Mouse (Mus musculus): Measurements from ENCODE around the gene B230217C12Rik. TPM values are rescaled to one million over a fixed set of nuclear protein-coding genes. Genes with fewer than 3 reads are reported as not detected.

B230217C12Rik gene
- polyA plus RNA-seq, 1 experiment, result not detected

GRCm38 (mm10) chr11:97840991-97841661 lies 546 bp downstream of the B230217C12Rik start:
- H3K4me1 ChIP-seq (ENCODE audit: control insufficient read depth, insufficient read depth, low read length), result no peaks in the 10 kb centered on the region; the same call in 1 of the 2 replicates
- no peak for TF ChIP-seq CTCF (IDR thresholded peaks at IDR 0.05; ENCODE audit: control insufficient read depth, insufficient read depth, low read length)
- no peak for TF ChIP-seq POLR2A (IDR thresholded peaks at IDR 0.05; ENCODE audit: borderline replicate concordance, control insufficient read depth, low read depth, low read length)
- 7% methylated on average over 22 of the region's 22 CpGs for WGBS
- no peak overlapping the region for H3K27ac ChIP-seq (ENCODE audit: control insufficient read depth, insufficient read depth, low read depth, low read length, poor library complexity)
- H3K4me3 ChIP-seq (replicated peaks; ENCODE audit: control insufficient read depth, low read depth, low read length), result peak overlapping the region; percentile 57

DNA sequence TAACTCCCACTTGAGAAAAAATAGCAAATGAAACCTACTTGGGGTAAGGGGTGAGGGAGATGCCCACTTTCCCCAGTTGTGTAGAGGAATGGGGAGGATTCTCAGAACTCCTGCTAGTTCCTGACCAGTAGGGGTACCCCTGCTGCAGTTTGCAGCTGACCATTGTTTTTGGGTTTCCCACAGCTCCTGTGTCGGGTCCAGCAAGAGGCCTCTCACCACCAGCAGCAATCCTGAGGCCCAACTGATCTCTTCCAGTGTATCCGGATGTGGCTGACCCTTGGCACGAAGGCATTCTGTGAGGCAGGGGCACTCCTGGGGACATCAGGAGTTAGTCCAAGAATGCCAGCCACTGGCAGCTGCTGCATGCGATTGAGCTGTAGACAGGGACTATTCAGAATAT lies 1.4 kb downstream of the B230217C12Rik start:
- TF ChIP-seq POLR2A (IDR thresholded peaks at IDR 0.05; ENCODE audit: borderline replicate concordance, control insufficient read depth, low read depth, low read length) (no peak), CTCF (IDR thresholded peaks at IDR 0.05; ENCODE audit: control insufficient read depth, insufficient read depth, low read length) (no peak)

GRCm38 (mm10) chr11:97850367-97850766 lies 9.8 kb downstream of the B230217C12Rik start:
- 73% methylated on average over 6 of the region's 6 CpGs for WGBS
- Histone ChIP-seq H3K4me1 (ENCODE audit: control insufficient read depth, insufficient read depth, low read length) (peaks cover 2% of the 10 kb centered on the region), H3K27ac (ENCODE audit: control insufficient read depth, insufficient read depth, low read depth, low read length, poor library complexity) (no peak overlapping the region), H3K4me3 (replicated peaks; ENCODE audit: control insufficient read depth, low read depth, low read length) (no peak overlapping the region)
- TF ChIP-seq CTCF (IDR thresholded peaks at IDR 0.05; ENCODE audit: control insufficient read depth, insufficient read depth, low read length) (no peak), POLR2A (IDR thresholded peaks at IDR 0.05; ENCODE audit: borderline replicate concordance, control insufficient read depth, low read depth, low read length) (no peak)

More for the DNA sequence above, 1.4 kb downstream of the B230217C12Rik start:
- Histone ChIP-seq H3K27ac (ENCODE audit: control insufficient read depth, insufficient read depth, low read depth, low read length, poor library complexity) (no peak overlapping the region), H3K4me3 (replicated peaks; ENCODE audit: control insufficient read depth, low read depth, low read length) (no peak overlapping the region), H3K4me1 (ENCODE audit: control insufficient read depth, insufficient read depth, low read length) (no peaks in the 10 kb centered on the region)
- 87% methylated on average over 4 of the region's 4 CpGs for WGBS

GRCm38 (mm10) chr11:97851601-97852000 lies 11.0 kb downstream of the B230217C12Rik start:
- TF ChIP-seq POLR2A (IDR thresholded peaks at IDR 0.05; ENCODE audit: borderline replicate concordance, control insufficient read depth, low read depth, low read length) (no peak), CTCF (IDR thresholded peaks at IDR 0.05; ENCODE audit: control insufficient read depth, insufficient read depth, low read length) (no peak)
- Histone ChIP-seq H3K4me3 (replicated peaks; ENCODE audit: control insufficient read depth, low read depth, low read length) (no peak overlapping the region), H3K27ac (ENCODE audit: control insufficient read depth, insufficient read depth, low read depth, low read length, poor library complexity) (no peak overlapping the region), H3K4me1 (ENCODE audit: control insufficient read depth, insufficient read depth, low read length) (peaks cover 2% of the 10 kb centered on the region)
- WGBS, result 81% methylated on average over 2 of the region's 2 CpGs

GRCm38 (mm10) chr11:97855473-97855872 lies 14.9 kb downstream of the B230217C12Rik start:
- no peak overlapping the region for H3K4me3 ChIP-seq (replicated peaks; ENCODE audit: control insufficient read depth, low read depth, low read length)
- H3K4me1 ChIP-seq (ENCODE audit: control insufficient read depth, insufficient read depth, low read length), result peaks cover 2% of the 10 kb centered on the region
- 42% methylated on average over 2 of the region's 2 CpGs for WGBS
- TF ChIP-seq POLR2A (IDR thresholded peaks at IDR 0.05; ENCODE audit: borderline replicate concordance, control insufficient read depth, low read depth, low read length) (no peak), CTCF (IDR thresholded peaks at IDR 0.05; ENCODE audit: control insufficient read depth, insufficient read depth, low read length) (no peak)
- H3K27ac ChIP-seq (ENCODE audit: control insufficient read depth, insufficient read depth, low read depth, low read length, poor library complexity), result no peak overlapping the region

GRCm38 (mm10) chr11:97862148-97862547 lies 21.6 kb downstream of the B230217C12Rik start:
- TF ChIP-seq POLR2A (IDR thresholded peaks at IDR 0.05; ENCODE audit: borderline replicate concordance, control insufficient read depth, low read depth, low read length), result no peak
- no peak for TF ChIP-seq CTCF (IDR thresholded peaks at IDR 0.05; ENCODE audit: control insufficient read depth, insufficient read depth, low read length)
- WGBS, result 80% methylated on average over 2 of the region's 2 CpGs
- H3K27ac ChIP-seq (ENCODE audit: control insufficient read depth, insufficient read depth, low read depth, low read length, poor library complexity), result no peak overlapping the region
- H3K4me1 ChIP-seq (ENCODE audit: control insufficient read depth, insufficient read depth, low read length), result no peaks in the 10 kb centered on the region
- H3K4me3 ChIP-seq (replicated peaks; ENCODE audit: control insufficient read depth, low read depth, low read length), result no peak overlapping the region

DNA sequence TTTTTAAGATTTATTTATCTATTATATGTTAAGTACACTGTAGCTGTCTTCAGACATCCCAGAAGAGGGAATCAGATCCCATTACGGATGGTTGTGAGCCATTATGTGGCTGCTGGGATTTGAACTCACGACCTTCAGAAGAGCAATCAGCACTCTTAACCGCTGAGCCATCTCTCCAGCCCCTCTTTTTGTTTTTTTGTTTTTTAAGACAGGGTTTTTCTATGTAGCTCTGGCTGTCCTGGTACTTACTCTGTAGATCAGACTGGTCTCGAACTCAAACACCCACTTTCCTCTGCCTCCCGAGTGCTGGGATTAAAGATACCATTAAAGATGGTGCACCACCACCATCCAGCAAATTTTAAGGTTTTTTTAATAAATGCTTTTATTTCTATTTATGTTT lies 24.8 kb downstream of the B230217C12Rik start:
- TF ChIP-seq CTCF (IDR thresholded peaks at IDR 0.05; ENCODE audit: control insufficient read depth, insufficient read depth, low read length), result no peak
- TF ChIP-seq POLR2A (IDR thresholded peaks at IDR 0.05; ENCODE audit: borderline replicate concordance, control insufficient read depth, low read depth, low read length), result no peak
- WGBS, result 83% methylated on average over 5 of the region's 5 CpGs
- H3K4me1 ChIP-seq (ENCODE audit: control insufficient read depth, insufficient read depth, low read length), result no peaks in the 10 kb centered on the region
- H3K4me3 ChIP-seq (replicated peaks; ENCODE audit: control insufficient read depth, low read depth, low read length), result no peak overlapping the region
- H3K27ac ChIP-seq (ENCODE audit: control insufficient read depth, insufficient read depth, low read depth, low read length, poor library complexity), result no peak overlapping the region

DNA sequence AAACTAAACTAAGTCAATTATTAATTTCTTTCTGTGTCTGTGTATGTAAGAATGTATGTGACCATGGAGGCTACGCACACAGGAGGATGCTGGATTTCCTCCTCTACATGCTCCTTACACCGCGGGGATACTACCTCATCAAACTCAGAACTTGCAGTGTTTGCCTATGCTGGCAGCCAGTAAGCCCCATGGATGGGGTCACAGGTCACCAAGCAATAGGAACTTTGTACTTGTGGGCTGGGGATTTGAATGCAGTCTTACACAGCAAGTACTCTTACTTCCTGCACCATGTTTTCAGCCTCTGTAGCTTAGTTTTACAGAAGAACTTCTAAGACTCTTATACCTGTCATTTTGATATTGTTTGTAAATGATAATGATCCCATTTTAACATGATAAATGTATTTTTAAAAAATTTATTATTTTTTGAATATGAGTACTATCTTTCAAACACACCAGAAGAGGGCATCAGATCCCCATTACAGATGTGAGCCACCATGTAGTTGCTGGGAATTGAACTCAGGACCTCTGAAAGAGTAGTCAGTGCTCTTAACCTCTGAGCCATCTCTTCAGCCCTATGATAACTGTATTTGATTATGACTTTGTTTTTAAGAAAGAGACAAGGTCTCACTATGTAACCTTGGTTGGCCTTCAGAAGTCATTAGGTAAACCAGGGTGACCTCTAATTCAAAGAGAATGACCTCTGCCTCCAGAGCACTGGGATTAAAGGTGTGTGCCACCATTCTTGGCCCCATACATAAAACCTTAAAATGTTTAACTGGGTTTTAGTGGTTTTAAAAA lies 25.7 kb downstream of the B230217C12Rik start:
- no peak overlapping the region for H3K4me3 ChIP-seq (replicated peaks; ENCODE audit: control insufficient read depth, low read depth, low read length)
- TF ChIP-seq CTCF (IDR thresholded peaks at IDR 0.05; ENCODE audit: control insufficient read depth, insufficient read depth, low read length), result no peak
- TF ChIP-seq POLR2A (IDR thresholded peaks at IDR 0.05; ENCODE audit: borderline replicate concordance, control insufficient read depth, low read depth, low read length), result no peak
- 87% methylated on average over 3 of the region's 3 CpGs for WGBS
- H3K27ac ChIP-seq (ENCODE audit: control insufficient read depth, insufficient read depth, low read depth, low read length, poor library complexity), result no peak overlapping the region
- H3K4me1 ChIP-seq (ENCODE audit: control insufficient read depth, insufficient read depth, low read length), result no peaks in the 10 kb centered on the region

All from bone marrow, adult 2 months (tissue).